Mouse (Mus musculus): ENCODE measurements around the gene Crtap.
"Not testable (repeated sequence)": the region's sequence is repeated elsewhere in the genome, so short reads cannot be mapped to it uniquely, and the experiment has no call there.

DNA sequence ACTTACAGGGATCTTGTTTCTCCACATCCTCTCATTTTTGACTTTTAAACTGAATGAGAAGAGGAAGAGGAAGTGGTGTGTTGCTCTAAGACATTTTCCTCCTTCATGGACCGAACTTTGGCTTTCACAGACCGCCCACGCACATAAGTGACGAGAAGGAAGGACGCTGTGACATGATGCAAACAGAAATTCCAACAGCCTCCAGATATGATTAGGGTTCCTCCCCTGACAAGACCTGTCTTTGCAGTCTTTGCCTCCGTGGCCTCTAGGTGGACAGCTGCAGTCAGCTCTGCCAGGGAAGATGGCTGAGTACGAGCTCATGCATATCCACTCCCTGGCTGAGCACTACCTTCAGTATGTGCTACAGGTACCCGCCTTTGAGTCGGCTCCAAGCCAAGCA, 60.6 kb downstream of the Crtap start, which contains the start of gene Bcl2a1c:
- not testable (repeated sequence) for TF ChIP-seq MAZ (IDR thresholded peaks at IDR 0.05; ENCODE audit: low read depth, low read length); CTCF (conservative IDR thresholded peaks at IDR 0.05 in 1 of 2, IDR thresholded peaks at IDR 0.05 in 1 of 2; ENCODE audit: low read depth in 2 of 2, low read length in 2 of 2); POLR2A (IDR thresholded peaks at IDR 0.05; ENCODE audit: low read depth, low read length); ZKSCAN1 (IDR thresholded peaks at IDR 0.05; ENCODE audit: borderline replicate concordance, low read depth, low read length); RAD21 (IDR thresholded peaks at IDR 0.05; ENCODE audit: low read depth, low read length); MYC (IDR thresholded peaks at IDR 0.05; ENCODE audit: low read depth, low read length); TCF12 (IDR thresholded peaks at IDR 0.05; ENCODE audit: low read depth, low read length); CHD2 (IDR thresholded peaks at IDR 0.05; ENCODE audit: low read length); MAFK (IDR thresholded peaks at IDR 0.05; ENCODE audit: insufficient replicate concordance, low read length); POLR2AphosphoS2 (IDR thresholded peaks at IDR 0.05; ENCODE audit: low read depth, low read length)
- TF ChIP-seq EP300 (IDR thresholded peaks at IDR 0.05; ENCODE audit: low read length), result 0 out of 2 replicates have a peak, but pooled peaks have one; percentile 21
